Mouse (Mus musculus) Patski (cell line): ENCODE results near the gene Pcp2. TPM values are rescaled to one million over a fixed set of nuclear protein-coding genes. Genes with fewer than 3 reads are reported as not detected.

Source experiments
- ATAC-seq: fragments of 100-300 bp; one replicate; pipeline ENCODE4 v1.8.0; 2021
- CTCF ChIA-PET: fragments of 350-600 bp; sonication (Branson Sonifier 250); formaldehyde crosslinking; loops from one replicate; lab custom pipeline; 2022; ENCODE audit warnings: inconsistent platforms; lab: Charles Lee
- POLR2A ChIA-PET: fragments of 350-600 bp; sonication (Branson Sonifier 250); formaldehyde crosslinking; loops from one replicate; lab custom pipeline; 2022; ENCODE audit warnings: antibody characterized with exemption, inconsistent platforms; lab: Charles Lee
- DNase-seq: peaks from one replicate; pipeline ENCODE4 v3.0.0-alpha.2; 2011; ENCODE audit warnings: low read depth, low spot score
- H3K27me3 ChIP-seq: fragments of 371-371 bp; one replicate; pipeline ENCODE4 v1.5.1; 2021
- CTCF ChIP-seq: fragments of 100-300 bp; IDR thresholded peaks from one replicate; pipeline ENCODE4 v1.5.1; 2021
- in situ Hi-C: fragments of 300-500 bp; cut with MboI; formaldehyde crosslinking; loops from 3 replicates; pipeline ENCODE4 v1.11.1; 2018; ENCODE audit warnings: low pct_unique_long_range_greater_than_20kb, mixed read lengths
- polyA plus RNA-seq: library from polyadenylated mRNA; unstranded; gene quantifications from one replicate; pipeline ENCODE4 v1.2.3, GENCODE M21; 2021

Pcp2 gene
- polyA plus RNA-seq, 1 experiment from 2014 or later: not detected

DNA sequence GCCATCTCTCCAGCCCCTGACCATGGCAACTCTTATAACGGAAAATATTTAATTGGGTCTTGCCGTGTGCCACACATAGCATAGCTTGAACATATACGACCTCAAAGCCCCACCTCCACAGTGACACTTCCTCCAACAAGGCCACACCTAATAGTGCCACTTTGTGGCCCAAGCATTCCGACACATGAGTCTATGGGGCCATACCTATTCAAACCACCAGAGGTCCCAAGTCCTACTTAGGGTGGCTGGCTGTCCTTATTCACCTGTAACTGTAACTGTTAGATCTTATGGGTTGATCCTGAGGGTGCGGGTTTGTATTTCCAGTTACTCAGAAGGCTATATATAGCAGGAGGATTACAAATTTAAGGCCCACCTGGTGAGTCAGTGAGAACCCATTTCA lies 2.7 kb upstream of the Pcp2 start:
- CTCF ChIA-PET: interaction anchor here (0.7 to 6.4 kb wide), 9 partner anchors 10 to 161 kb away, joined by 3 to 41 read pairs (median 4); partner anchors contain the start of genes Fcor and Trappc5
- no peaks in the 10 kb centered on the region for H3K27me3 ChIP-seq
- DNase-seq (no peak), ATAC-seq (no peak)
- no peak for TF ChIP-seq CTCF
- in situ Hi-C loops: loop anchor here (5.0 kb wide), 2 partner anchors 44 to 71 kb away; partner anchors contain the start of gene Fcor
- POLR2A ChIA-PET: no interaction called here

DNA sequence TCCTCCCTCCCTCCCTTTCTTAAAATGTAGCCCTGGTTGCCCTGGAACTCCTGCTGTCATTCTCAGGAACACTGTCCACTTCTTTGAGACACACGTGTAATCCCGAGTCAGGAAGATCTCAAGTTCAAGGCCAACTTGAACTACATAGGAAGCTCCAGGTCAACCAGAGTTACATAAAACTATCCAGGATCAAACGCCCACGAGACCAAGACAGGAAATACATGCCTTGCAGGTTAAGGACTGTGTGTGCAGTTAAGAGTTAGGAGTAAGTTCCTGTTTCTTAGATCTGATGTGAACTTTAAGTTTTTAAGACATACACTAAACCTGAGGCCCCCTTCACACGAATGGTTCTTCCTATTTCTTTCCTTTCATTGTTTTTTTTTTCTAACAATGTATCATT lies 1.6 kb upstream of the Pcp2 start:
- no peak for TF ChIP-seq CTCF
- ATAC-seq (no peak), DNase-seq (no peak)
- ChIA-PET CTCF (interaction anchor here (1.9 to 6.4 kb wide), 3 partner anchors 30 to 49 kb away, joined by 5 to 41 read pairs (median 20); partner anchors contain the start of genes Fcor and Trappc5), POLR2A (no interaction called here)
- in situ Hi-C loops: loop anchor here (5.0 kb wide), 2 partner anchors 45 to 70 kb away; partner anchors contain the start of gene Fcor
- H3K27me3 ChIP-seq: no peaks in the 10 kb centered on the region

- POLR2A ChIA-PET: interaction anchor here (1.4 to 1.6 kb wide), 2 partner anchors 50 to 106 kb away, joined by 3 read pairs; partner anchors contain the start of gene Fcor
- ATAC-seq: no peak
- CTCF ChIA-PET: interaction anchor here (1.0 to 3.2 kb wide), 5 partner anchors 9 to 63 kb away, joined by 4 to 16 read pairs (median 4); partner anchors contain the start of gene Fcor
- in situ Hi-C loops: no loop called here
- no peaks in the 10 kb centered on the region for H3K27me3 ChIP-seq
- no peak for TF ChIP-seq CTCF
- DNase-seq: no peak
Measured at GRCm38 (mm10) chr8:3622119-3622518, 3.2 kb downstream of the Pcp2 start.

GRCm38 (mm10) chr8:3621199-3621970 lies 4.0 kb downstream of the Pcp2 start, which contains the start of the genes Xab2 and Pet100:
Gene Xab2, minus strand, starts transcription at chr8:3621316.
Gene Pet100, plus strand, starts transcription at chr8:3621548.
- CTCF ChIA-PET: interaction anchor here (1.3 to 3.2 kb wide), 3 partner anchors 11 to 62 kb away, joined by 4 to 16 read pairs (median 11); partner anchors contain the start of gene Fcor
- no peak for TF ChIP-seq CTCF
- in situ Hi-C loops: no loop called here

DNA sequence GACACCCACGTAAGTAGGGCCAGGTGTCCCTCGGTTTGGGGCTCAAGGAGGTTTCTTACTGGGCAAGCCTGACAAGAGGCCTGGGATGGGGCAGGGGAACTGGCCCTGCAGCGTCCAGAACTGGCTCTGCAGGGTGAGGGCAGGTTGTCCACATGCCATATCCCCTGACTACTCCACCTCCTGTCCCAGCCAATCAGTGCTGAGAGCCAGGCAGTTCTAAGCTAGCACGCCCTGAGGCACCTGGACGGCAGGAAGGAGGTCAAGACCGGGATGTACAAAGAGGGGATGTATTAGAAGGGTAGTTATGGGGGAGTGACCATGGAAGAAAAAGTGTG lies 15.6 kb downstream of the Pcp2 start:
- TF ChIP-seq CTCF: no peak
- H3K27me3 ChIP-seq: no peaks in the 10 kb centered on the region
- in situ Hi-C loops: no loop called here
- DNase-seq (no peak), ATAC-seq (no peak)
- ChIA-PET POLR2A (interaction anchor here (1.0 to 1.7 kb wide), 2 partner anchors 10 to 94 kb away, joined by 3 to 7 read pairs; partner anchors contain the start of gene Pnpla6), CTCF (interaction anchor here (1.0 to 2.5 kb wide), 7 partner anchors 10 to 66 kb away, joined by 3 to 8 read pairs (median 4); partner anchors contain the start of genes Fcor and Trappc5)

More at GRCm38 (mm10) chr8:3621199-3621970, 4.0 kb downstream of the Pcp2 start, which contains the start of the genes Xab2 and Pet100:
- POLR2A ChIA-PET: interaction anchor here (0.6 to 1.9 kb wide), 8 partner anchors 13 to 1450 kb away, joined by 3 to 7 read pairs (median 4); partner anchors contain the start of genes Fcor and Trappc5
- ATAC-seq (peak; percentile 91), DNase-seq (peak; percentile 99)
- no peaks in the 10 kb centered on the region for H3K27me3 ChIP-seq

DNA sequence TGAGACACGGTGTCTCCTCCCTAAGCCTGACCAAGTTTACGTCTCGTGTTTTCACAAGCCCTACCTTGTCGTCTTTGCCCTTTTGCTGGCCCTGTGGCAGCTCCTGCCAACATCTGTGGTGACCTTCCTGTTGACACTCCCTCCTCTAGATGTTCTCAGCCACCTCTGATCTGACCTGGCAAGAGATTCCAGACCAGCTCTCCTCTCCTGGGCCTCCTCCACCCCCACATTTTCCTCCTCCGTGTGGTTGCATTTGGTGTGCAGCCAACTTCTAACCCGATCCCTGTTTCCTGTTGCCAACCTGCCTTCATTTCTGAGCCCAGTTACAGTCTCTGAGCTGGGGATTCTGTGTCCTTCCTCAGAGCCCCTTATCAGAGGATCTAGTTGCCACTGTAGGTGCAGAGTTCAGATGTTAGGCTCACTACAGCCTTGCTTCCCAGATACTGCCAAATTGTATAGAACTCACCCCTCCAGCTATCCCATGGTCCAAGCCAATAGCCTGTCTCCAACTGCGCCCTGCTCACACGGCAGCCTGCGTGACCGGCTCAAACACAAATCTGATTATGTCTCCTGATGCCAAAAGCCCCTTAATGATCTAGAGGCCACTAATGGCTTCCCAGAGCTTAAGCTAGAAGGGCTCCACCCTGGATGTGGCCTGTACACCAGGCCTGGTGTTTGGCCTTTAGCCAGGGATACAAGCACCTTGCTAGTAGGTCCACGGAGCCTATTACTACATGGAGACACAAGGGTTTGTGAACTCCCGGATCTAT lies 16.1 kb downstream of the Pcp2 start:
- in situ Hi-C loops: no loop called here
- H3K27me3 ChIP-seq: no peaks in the 10 kb centered on the region
- ChIA-PET POLR2A (interaction anchor here (1.0 to 1.7 kb wide), 2 partner anchors 11 to 94 kb away, joined by 3 to 7 read pairs; partner anchors contain the start of gene Pnpla6), CTCF (interaction anchor here (0.7 to 2.5 kb wide), 6 partner anchors 9 to 63 kb away, joined by 3 to 8 read pairs (median 4); partner anchors contain the start of gene Fcor)
- no peak for DNase-seq
- no peak for TF ChIP-seq CTCF
- ATAC-seq: no peak

GRCm38 (mm10) chr8:3607822-3608221 lies 17.5 kb downstream of the Pcp2 start:
- in situ Hi-C loops: no loop called here
- no peak for ATAC-seq
- no peak for TF ChIP-seq CTCF
- CTCF ChIA-PET: interaction anchor here (0.9 to 1.8 kb wide), 2 partner anchors 10 to 49 kb away, joined by 3 to 8 read pairs; no protein-coding TSS in a partner anchor
- POLR2A ChIA-PET: interaction anchor here (1.7 kb wide), 1 partner anchor 12 kb away, joined by 7 read pairs; no protein-coding TSS in a partner anchor
- DNase-seq: no peak
- no peaks in the 10 kb centered on the region for H3K27me3 ChIP-seq

GRCm38 (mm10) chr8:3606593-3606992 lies 18.8 kb downstream of the Pcp2 start:
- ATAC-seq (peak; percentile 71), DNase-seq (no peak)
- H3K27me3 ChIP-seq: no peaks in the 10 kb centered on the region
- ChIA-PET CTCF (interaction anchor here (1.0 kb wide), 1 partner anchor 47 kb away, joined by 3 read pairs; no protein-coding TSS in a partner anchor), POLR2A (interaction anchor here (0.6 to 0.9 kb wide), 2 partner anchors 9 to 47 kb away, joined by 3 read pairs; no protein-coding TSS in a partner anchor)
- TF ChIP-seq CTCF: no peak
- in situ Hi-C loops: no loop called here

DNA sequence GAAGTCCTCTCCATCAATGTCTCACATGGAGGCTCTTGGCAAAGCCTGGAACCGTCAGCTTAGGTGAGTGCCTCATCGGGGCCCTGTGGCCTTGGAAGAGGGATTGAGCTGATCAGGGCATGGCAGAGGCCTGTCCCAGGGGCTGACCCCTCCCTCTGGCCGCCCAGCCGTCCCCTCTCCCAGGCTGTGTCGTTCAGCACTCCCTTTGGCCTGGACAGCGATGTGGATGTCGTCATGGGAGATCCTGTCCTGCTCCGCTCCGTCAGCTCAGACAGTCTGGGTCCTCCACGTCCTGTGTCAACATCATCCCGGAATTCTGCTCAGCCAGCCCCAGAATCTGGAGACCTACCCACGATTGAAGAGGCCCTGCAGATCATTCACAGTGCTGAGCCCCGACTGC lies 21.9 kb downstream of the Pcp2 start:
- no peaks in the 10 kb centered on the region for H3K27me3 ChIP-seq
- in situ Hi-C loops: no loop called here
- ChIA-PET CTCF (interaction anchor here (1.5 to 2.4 kb wide), 3 partner anchors 11 to 44 kb away, joined by 3 to 9 read pairs (median 8); no protein-coding TSS in a partner anchor), POLR2A (interaction anchor here (1.0 kb wide), 1 partner anchor 10 kb away, joined by 3 read pairs; no protein-coding TSS in a partner anchor)
- TF ChIP-seq CTCF: no peak
- DNase-seq (no peak), ATAC-seq (no peak)
